ENCODE assay signal across 24 mouse cellular contexts in the genomic region with DNA sequence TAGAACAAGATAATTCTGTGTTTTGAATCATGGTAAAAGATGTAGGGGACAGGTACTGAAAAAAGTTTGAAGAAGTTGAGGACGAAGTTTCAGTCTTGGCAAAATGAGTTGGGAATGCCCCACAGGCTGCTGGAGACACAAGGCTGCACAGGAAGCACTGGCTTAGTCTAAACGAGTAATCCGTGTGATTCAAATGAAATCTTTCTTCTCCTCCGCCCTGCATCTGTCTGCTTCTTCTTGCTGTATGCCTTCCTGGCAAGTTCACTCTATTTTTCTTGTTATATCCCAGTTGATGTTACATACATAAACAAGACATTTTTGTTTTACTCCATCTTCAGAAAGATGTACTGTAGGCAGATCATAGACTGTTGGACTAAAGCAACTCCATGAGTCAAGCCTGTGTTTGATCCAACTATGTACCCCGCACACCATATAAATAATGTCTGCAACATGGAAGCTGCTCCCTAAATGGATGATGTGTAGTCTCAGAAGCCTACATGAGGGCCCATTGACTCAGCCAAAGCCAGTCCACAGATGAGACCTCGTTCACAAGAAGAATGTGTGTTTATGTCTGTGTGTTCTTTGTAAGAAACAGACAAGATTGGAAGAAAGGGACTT.
A peak's percentile ranks its signal among the peaks of the same experiment; 100 is the strongest.
DNase-seq lines count a peak whose midpoint lies in the region; ATAC-seq and TF ChIP-seq lines count a peak whose summit lies in the region.
"Had no signal": no experiment of that assay in that cellular context is flagged by ENCODE, and none has a peak within 500 bp of the region (broad histone marks: within the 10 kb centered on the region; RNA-seq: fewer than 3 reads in every experiment).

No protein-coding gene starts in this region.

- H3K27ac ChIP-seq in lung, embryonic 15.5 days = peak overlapping the region; percentile 8; the same call in 1 of the 2 replicates
- no peak overlapping the region for H3K27ac ChIP-seq in cerebellum, adult 2 months (ENCODE audit: insufficient read depth, low read length)
- H3K27ac ChIP-seq: forebrain, embryonic 10.5 days; forebrain, embryonic 13.5 days; heart, embryonic 15.5 days; hindbrain, embryonic 10.5 days; hindbrain, embryonic 13.5 days had no signal

- no peak for DNase-seq in lung, postnatal 36 days
- DNase-seq in lung, postnatal 10 days = peak; percentile 17
- DNase-seq in lung, postnatal 25 days (ENCODE audit: low spot score) = no peak
- peak; percentile 19 for DNase-seq in brain, adult 2 months (ENCODE audit: low read depth, low spot score)
- DNase-seq in cerebellum, adult 2 months = no peak
- DNase-seq: adrenal gland, adult 2 months; adrenal gland, postnatal 14 days; cerebellum, adult 11-12 months; cerebellum, adult 9-10 months; cerebellum, postnatal 14 days; gastrocnemius, postnatal 25 days; heart, adult 18-20 months; heart, postnatal 10 days; heart, postnatal 36 days had no signal

- no peak for TF ChIP-seq CTCF in cerebellum, adult 2 months (IDR thresholded peaks at IDR 0.05; ENCODE audit: borderline replicate concordance, insufficient read depth, low read depth, low read length)

- WGBS in lung, embryonic 15.5 days = 56% methylated on average over 6 of the region's 6 CpGs
- 83% methylated on average over 6 of the region's 6 CpGs for WGBS in cerebellum, adult 2 months

- H3K36me3 ChIP-seq in lung, embryonic 15.5 days = no peaks in the 10 kb centered on the region
- H3K36me3 ChIP-seq: forebrain, embryonic 10.5 days; heart, embryonic 12.5 days; heart, embryonic 15.5 days; hindbrain, embryonic 10.5 days; hindbrain, embryonic 13.5 days had no signal

- no peak for TF ChIP-seq POLR2A in cerebellum, adult 2 months (IDR thresholded peaks at IDR 0.05; ENCODE audit: borderline replicate concordance, insufficient read depth, low read length)

- ATAC-seq in lung, embryonic 15.5 days (ENCODE audit: borderline replicate concordance, extremely low read depth, low FRiP score, low TSS enrichment) = peak; percentile 94
- ATAC-seq: CD4-positive, CD25-positive, alpha-beta regulatory T cell, adult 4 months; forebrain, embryonic 13.5 days; forebrain, embryonic 16.5 days; hindbrain, embryonic 16.5 days had no signal

- H3K4me1 ChIP-seq in lung, embryonic 15.5 days = no peaks in the 10 kb centered on the region
- no peaks in the 10 kb centered on the region for H3K4me1 ChIP-seq in cerebellum, adult 2 months (ENCODE audit: control insufficient read depth, insufficient read depth, low read length)
- H3K4me1 ChIP-seq: forebrain, embryonic 10.5 days; forebrain, embryonic 13.5 days; heart, embryonic 12.5 days; heart, embryonic 15.5 days; hindbrain, embryonic 10.5 days; hindbrain, embryonic 13.5 days had no signal

- no peaks in the 10 kb centered on the region for H3K27me3 ChIP-seq in lung, embryonic 15.5 days
- H3K27me3 ChIP-seq in cerebellum, adult 2 months (ENCODE audit: control insufficient read depth, insufficient read depth, low read length) = no peaks in the 10 kb centered on the region
- H3K27me3 ChIP-seq: forebrain, embryonic 13.5 days; heart, embryonic 12.5 days; heart, embryonic 15.5 days; hindbrain, embryonic 13.5 days had no signal

- H3K9ac ChIP-seq in lung, embryonic 15.5 days = no peak overlapping the region
- H3K9ac ChIP-seq: forebrain, embryonic 13.5 days; heart, embryonic 12.5 days; heart, embryonic 15.5 days; hindbrain, embryonic 13.5 days had no signal

- no peaks in the 10 kb centered on the region for H3K9me3 ChIP-seq in lung, embryonic 15.5 days
- H3K9me3 ChIP-seq: forebrain, embryonic 10.5 days; forebrain, embryonic 13.5 days; heart, embryonic 12.5 days; heart, embryonic 15.5 days; hindbrain, embryonic 10.5 days; hindbrain, embryonic 13.5 days had no signal

- H3K4me2 ChIP-seq in lung, embryonic 15.5 days = no peak overlapping the region
- H3K4me2 ChIP-seq: forebrain, embryonic 13.5 days; heart, embryonic 12.5 days; heart, embryonic 15.5 days; hindbrain, embryonic 13.5 days had no signal

- H3K4me3 ChIP-seq in lung, embryonic 15.5 days = no peak overlapping the region
- H3K4me3 ChIP-seq in cerebellum, adult 2 months (replicated peaks; ENCODE audit: insufficient read depth, low read depth, low read length) = no peak overlapping the region
- H3K4me3 ChIP-seq: forebrain, embryonic 10.5 days; forebrain, embryonic 13.5 days; heart, embryonic 12.5 days; heart, embryonic 15.5 days; hindbrain, embryonic 10.5 days; hindbrain, embryonic 13.5 days had no signal

Comparison
In these comparisons a context has a peak if more than half of its experiments do, and no peak if none do; other contexts are left out.
1. DNase-seq: peak in lung, postnatal 10 days (single experiment) and brain, adult 2 months (single experiment); none in lung, postnatal 36 days (single experiment), lung, postnatal 25 days (single experiment) and cerebellum, adult 2 months (0 of 2).